Mouse (Mus musculus): ENCODE measurements at regions not wholly inside any gene's neighbourhood (a gene's known extent, or its start where the extent isn't known, plus 50 kb on each side); places are given as distances from the start of the nearest gene placed in this dataset.

DNA sequence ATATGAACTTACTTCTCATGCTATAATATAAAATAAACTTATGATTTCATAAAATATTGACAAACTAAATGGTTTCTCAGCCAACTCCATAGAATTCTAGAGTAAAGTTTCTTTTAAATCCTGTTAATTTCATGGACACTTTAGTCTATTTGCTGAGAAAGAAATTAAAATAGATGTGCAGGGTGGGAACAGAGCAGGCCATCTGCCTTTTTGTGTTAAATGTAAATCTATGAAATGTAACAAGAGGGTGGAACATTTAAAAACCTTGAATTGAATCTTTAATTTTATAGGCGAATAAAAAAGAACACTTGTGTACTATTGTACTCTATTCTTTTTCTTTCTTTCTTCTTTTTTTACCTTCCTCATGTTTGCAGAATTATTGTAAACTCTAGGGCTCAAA lies 1050.7 kb downstream of the Tbl1xr1 start:
- DNase-seq (ENCODE audit: low read depth): no peak

DNA sequence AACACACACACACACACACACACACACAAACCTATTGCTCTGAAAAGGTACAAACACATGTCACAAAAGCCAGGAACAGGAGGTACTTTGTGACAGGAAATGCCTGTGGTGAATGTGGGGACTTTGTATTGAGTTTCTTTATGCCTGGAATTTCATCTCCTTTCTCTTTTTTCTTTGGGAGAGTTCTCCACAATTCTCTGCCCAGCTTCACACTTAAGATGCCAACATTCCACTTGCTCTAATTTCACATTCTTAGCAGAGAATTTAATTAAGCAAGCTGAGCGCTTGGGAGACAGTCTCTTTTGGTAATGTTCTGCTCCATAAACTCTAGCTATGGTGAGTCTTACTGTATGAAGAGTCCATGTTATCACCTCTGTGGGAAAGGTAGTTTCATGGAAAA lies 1059.1 kb downstream of the Tbl1xr1 start:
- DNase-seq (ENCODE audit: low read depth): no peak

DNA sequence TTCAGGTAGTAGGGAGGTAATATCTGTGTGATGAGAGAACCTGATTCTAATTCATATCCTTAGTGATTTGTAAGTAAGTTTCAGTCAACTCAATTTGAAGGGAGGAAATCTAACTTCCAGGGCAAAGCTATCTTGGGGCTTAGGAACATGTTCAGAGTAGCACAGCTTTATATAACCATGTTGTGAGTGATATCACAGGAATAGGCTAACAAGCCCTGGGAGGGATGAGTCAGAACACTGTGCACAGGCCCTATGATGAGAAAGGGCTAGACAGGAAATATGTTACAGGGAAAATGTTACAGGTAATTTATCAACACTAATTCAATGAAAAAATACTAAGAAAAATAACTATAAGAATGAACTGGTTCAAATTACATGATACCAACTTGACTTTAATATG lies 1062.5 kb downstream of the Tbl1xr1 start:
- DNase-seq (ENCODE audit: low read depth): no peak

DNA sequence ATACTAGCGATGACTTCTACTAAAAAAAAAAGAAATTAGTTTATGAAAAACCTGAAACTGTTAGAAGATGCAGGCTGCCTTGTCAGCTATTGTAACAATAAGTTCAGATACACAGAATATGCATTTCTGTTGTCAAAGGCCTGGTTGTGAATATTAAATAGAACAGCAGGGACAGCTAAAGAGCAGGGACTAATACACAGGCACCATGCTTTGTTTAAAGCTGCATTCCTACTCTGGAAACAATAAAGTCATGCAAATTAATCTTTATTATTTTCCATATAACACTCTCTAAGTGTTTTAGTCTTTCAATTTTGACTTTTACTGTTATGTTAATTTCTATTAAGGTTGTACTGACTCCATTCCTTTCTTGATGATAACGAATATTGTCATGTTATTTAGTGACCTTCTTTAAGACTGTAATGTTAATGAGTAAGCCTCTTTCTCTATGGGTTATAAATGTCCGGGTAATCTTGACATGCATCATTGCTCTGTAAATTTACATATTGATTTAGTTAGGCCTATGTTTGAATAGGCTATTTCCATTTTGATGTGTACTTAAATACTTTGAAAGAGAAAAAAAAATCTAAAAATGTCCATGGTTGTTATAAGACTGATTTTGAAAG lies 1088.5 kb downstream of the Tbl1xr1 start:
- DNase-seq (ENCODE audit: low read depth): no peak

DNA sequence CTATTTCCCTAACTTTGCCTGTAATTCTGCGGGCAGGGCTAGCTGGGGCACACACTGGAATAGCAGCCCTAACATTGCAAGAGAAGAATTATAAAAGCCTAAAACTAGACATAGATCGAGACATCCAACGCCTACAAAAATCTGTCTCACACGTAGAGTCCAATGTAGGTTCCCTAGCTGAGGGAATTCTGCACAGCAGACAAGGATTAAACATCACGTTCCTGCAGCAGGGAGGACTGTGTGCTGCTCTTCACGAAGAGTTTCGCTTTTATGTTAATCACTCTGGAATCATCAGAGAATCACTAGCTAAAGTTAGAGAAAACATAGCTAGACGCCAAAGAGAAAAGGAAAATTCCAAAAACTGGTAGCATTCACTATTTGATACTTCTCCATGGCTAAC lies 1106.9 kb downstream of the Tbl1xr1 start:
- no peak for DNase-seq (ENCODE audit: low read depth)

DNA sequence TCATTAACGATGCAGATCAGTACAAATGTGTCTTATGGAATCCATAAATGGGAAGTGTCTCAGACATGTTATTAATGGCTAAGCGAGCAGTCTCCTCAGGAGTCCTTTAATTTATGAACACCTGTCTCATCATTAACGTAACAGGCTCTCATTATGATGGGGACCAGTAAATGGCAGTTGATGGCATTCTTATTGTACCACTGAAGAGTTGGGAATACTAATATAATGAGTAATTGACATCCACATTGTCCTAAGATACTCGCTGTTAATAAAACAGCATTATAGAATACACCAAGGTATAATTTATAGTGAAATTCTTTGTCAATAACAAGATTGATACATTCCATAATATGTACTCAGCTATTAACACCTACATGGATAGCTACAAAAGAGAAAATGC lies 1112.0 kb downstream of the Tbl1xr1 start:
- DNase-seq (ENCODE audit: low read depth): no peak

DNA sequence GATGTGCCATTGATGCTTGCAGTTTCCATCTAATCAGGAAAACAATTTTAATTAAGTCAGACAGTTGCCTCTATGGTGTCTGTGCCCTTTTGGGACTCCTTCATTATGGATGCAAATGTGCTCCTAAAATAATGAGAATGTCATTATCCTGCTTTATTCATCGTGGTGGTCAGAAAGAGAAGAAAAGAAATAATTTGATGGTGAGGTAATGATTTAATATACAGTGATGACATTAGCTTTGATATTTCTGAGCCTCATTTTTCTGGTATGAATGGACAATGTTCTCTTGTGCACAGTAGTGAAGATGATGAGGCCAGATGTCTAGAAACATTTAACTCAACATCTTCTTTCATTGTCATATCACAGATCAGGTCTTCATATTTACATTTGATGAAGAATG lies 1123.6 kb downstream of the Tbl1xr1 start:
- DNase-seq (ENCODE audit: low read depth): no peak

DNA sequence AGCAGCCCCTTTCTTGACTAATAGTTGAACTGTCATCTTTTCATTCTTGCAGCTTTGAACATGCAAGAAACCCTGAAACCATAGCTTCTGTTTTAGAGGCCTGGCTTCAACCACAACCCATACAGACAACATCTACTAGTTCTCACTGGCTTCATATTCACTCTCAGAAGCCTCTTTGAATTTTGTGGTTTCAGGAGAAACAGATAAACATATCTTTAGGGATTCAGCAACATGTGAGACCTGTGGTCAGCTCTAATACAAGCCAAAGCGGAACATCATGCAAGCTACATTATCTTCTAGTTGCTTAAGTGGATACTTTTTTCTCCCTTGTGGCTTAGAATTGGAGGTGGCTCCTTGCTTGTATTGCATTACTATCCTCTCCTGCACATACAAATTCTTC lies 1138.0 kb downstream of the Tbl1xr1 start:
- DNase-seq (ENCODE audit: low read depth): no peak

DNA sequence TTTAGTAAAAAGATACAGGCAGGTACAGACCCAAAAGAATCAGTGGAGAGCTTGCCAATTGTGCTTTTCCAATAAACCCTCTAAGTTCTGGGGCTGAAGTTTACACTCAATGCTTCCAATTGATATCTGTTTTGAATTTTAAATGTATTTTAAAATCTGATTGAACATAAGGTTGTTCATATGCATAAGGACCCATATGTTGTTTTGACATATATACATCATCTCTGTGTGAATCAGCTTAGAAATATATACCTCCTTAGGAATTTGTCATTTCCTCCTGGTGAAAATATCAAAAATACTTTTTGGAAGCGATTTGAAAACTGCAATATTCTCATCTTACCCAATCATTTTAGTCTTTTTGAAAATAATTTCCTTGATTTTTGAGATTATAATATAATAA lies 1140.3 kb downstream of the Tbl1xr1 start:
- DNase-seq (ENCODE audit: low read depth): no peak

DNA sequence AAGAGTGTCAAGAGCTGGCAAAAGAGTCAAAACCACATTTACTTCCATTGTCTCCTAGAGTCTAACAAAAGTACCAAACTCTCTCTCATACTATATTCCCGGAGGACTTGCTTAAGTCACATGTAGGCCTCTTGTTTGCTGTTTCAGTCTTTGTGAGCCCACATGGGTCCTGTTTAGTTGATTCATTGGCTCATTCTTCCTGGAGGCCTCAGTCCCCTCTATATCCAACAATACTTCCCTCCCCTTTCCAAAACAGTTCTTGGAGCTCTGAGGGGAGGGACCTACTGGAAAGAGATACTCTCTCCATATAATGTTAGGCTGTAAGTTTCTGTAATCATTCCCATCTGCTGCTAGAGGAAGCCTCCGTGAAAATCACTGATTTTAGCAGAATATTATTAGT lies 1171.8 kb downstream of the Tbl1xr1 start:
- DNase-seq (ENCODE audit: low read depth): no peak

DNA sequence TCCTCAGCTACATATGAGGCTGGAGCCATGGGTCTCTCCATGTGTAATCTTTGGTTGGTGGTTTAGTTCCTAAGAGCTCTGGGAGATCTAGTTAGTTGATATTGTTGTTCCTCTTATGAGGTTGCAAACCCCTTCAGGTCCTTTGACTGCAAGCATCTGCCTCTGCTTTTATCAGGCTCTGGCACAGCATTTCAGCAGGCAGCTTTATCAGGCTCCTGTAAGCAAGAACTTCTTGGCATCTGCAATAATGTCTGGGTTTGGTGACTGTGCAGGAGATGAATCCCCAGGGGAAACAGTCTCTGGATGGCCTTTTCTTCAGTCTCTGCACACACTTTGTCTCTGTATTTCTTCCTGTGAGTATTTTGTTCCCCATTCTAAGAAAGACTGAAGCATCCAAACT lies 1175.7 kb downstream of the Tbl1xr1 start:
- no peak for DNase-seq (ENCODE audit: low read depth)

DNA sequence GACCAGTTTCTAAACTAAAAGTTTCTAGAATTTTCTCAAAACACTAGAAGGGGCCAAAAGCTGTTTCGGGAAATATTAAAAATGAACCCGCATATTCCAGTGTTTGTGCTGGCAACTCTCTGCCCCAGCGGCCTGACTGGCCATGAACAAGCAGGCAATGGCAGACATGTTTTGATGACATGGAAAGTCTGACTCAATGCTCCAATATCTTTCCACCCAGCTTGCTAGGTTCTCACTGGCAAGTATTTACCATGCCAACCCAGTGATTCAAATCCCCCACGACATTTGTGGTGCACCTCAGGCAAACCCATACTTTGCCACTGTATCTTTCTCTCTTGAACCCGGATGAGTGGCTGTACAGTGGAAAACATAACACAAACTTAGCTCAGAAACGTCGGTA lies 1222.4 kb downstream of the Tbl1xr1 start:
- DNase-seq (ENCODE audit: low read depth): no peak

DNA sequence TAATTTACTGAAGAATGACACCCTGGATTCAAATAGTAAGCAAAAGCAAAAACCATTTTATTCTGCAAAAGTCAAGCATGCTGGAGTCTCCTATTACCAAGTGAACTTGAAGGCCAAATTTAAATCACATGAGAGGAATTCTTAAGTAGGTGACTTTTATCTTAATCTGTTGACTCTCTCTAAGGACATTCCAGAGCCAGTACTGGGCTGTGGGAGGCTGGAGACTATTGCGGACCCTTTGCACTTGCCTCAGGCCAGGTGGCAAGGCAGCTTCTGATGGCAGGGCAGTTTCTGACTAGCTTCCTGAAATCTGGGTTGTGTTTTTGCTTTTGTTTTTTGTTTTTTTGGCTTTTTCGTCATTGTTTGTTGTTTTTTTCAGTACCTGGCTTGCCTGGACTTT lies 1257.8 kb downstream of the Tbl1xr1 start:
- no peak for DNase-seq (ENCODE audit: low read depth)

DNA sequence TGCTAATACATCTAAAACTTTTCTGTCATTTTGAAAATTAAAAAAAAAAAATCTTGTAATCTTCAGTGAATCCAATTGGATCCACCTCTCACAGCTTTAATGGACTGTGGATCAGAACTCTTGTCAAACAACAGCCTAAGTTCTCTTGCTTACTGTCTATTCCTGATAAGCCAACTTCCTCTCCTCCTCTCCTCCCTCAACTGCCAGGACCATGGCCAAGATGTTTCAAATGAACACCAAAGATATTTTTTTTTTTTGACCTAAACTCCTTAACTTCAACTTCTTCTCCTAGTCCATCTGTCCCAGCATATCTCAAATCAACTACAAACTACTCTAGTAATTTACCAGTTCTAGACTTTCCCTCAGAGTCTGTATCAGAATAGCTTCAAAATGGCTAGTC lies 1258.5 kb downstream of the Tbl1xr1 start:
- no peak for DNase-seq (ENCODE audit: low read depth)

DNA sequence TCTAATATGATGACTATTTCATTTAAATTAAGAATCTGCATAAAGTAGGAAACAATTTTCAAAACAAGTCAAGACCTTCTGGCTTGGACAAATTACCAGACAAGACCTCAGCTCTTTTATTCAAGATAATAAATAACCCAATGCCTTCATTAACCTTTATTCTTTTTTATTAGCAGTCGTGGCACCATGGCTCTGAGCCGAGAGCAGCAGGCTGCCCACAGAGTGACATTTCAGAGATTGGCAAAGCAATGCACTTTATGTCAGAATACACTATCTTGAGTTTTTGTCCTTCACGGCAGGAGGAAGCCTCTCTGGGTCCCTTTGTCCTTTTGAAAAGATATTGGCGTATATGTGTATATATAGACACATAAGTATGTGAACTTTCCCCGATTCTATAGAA lies 1297.9 kb downstream of the Tbl1xr1 start:
- DNase-seq (ENCODE audit: low read depth): no peak

DNA sequence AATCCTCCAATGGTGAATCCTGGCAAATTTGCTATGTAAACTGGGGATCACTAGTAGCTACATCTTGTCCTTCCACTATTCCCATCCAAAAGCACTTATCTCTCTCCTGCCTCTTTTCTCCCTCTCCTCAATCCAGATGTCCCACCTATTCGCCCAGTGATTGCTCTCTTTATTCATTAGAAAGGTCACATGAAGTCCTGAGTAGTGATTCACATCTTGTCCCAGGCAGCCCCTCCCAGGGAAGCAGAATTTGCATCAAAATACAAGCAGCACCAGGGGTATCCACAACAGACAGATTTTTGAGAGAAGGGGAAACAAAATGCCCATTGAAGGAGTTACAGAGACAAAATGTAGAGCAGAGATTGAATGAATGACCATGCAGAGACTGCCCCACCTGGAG lies 1328.4 kb downstream of the Tbl1xr1 start:
- no peak for DNase-seq (ENCODE audit: low read depth)

DNA sequence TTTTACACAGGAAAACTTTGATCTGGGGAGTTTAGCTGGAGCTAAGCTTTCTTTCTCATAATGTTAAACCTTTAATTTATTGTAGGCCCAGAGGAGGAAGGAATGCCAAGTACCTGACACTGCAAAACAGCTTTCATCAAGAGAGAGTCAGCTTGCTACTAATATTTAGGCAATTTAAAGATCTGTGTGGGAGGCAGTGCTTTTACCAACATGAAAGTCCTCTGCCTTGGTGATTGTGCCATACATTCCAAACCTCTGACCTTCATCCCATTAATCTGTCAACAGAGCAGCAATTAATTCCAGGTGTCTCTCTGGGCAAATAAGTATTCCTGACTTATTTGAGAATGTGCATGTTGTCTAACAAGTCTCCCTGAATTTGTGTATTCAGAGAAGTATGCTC lies 1333.0 kb downstream of the Tbl1xr1 start:
- no peak for DNase-seq (ENCODE audit: low read depth)

DNA sequence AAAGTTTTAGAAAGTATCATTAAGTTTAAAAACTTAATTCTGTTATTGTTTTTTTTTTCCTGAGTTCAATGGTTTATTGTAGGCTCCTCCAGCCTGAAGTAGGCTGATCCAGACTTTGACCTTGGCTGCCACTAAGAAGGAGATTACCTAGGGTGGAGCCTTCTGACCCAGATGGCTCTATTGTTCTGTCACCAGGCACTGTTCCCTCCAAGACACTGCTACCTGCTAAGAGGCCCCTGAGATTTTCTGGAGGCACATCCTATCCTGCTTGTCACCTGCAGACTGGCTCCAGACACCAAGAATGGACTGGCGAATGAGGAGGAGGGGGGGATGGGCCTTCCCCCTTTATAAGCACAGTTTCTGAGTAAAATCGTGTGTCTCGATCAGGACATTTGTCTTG lies 1350.5 kb downstream of the Tbl1xr1 start:
- DNase-seq (ENCODE audit: low read depth): no peak

DNA sequence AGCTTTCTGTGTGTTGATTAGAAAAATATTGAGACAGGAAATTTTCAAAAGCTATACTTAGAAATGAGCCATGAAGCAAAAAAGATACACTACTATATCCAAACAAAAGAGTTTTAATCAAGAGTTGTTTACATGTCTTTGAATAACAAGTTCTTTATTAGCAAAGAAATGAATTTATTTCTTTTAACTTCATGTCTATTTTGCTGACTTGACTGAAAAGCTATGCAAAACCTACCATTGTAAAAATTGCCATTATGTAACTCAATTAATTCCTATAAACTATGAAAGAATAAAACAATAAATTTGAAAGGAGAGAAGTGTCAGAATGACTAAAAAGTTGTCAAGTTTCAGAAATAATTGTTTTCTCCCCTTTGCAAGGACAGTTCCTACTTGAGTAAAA lies 1358.6 kb downstream of the Tbl1xr1 start:
- no peak for DNase-seq (ENCODE audit: low read depth)

DNA sequence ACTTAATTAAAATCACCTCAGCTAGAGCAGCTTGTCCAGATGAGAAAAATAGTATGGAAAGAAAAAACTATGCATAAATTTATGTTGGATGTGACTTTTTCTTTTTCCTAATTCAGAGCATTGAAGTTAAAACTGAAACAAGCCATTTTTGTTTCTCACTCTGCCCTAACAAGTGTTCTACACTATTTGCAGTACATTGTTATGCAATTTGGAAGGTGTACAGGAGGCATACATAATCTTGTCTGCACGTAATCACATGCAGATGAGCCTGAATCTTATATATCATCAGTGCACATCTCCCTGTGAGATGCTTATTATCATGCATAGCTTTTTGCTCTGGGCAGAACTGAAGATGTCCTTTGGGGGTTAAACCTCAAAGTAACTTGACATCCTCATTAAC lies 1381.3 kb downstream of the Tbl1xr1 start:
- DNase-seq (ENCODE audit: low read depth): no peak

DNA sequence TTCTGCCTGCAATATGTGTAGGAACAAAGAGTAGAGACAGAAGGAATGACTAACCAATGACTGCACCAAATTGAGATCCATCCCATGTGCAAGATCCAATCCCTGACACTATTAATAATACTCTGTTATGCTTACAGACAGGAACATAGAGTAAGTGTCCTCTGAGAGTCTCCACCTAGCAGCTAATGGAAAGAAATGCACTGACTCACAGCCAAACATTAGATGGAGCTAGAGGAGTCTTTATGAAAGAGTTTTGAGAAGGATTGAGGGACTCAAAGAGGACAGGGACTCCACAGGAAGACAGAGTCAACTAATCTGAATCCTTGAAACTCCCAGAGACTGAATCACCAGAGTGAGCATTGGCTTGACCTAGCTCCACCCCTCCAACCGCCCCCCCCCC lies 1423.4 kb downstream of the Tbl1xr1 start:
- no peak for DNase-seq (ENCODE audit: low read depth)

DNA sequence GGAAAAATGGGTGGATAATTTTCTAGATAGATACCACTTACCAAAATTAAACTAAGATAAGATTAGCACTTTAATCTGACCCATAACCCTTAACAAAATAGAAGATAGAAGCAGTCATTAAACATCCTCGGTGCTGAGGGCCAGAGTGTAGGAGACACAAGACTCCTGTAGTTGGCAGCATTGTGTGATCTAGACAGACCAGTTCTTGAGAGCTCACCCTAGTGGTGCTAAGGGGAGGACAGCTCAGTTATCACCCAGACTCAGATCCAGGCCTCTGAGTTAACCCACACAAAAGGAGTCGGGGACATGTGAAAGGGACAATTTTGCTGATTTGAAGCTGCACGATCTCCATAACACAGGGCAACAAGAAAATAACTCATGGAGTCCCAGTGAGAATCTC lies 1471.1 kb downstream of the Tbl1xr1 start:
- peak; percentile 0 for DNase-seq (ENCODE audit: low read depth)

DNA sequence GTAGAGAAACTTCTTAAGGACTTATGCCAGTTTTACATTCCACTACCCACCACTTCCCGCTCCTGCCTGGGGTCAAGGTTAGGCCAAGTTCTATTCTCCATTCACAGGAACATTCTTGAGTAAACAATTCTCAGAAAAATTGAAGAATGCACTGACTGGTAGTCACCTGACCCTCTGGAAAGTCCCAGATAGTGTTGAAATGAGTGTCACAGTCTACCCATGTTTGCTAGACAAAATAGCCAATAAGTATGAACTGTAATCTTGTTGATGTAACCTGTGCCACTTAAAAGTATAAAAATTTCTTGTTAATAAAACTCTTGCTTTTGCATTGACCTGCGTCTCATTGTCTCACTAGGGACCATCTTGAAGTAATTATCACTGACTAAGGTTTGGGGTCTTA lies 1487.9 kb downstream of the Tbl1xr1 start:
- no peak for DNase-seq (ENCODE audit: low read depth)

DNA sequence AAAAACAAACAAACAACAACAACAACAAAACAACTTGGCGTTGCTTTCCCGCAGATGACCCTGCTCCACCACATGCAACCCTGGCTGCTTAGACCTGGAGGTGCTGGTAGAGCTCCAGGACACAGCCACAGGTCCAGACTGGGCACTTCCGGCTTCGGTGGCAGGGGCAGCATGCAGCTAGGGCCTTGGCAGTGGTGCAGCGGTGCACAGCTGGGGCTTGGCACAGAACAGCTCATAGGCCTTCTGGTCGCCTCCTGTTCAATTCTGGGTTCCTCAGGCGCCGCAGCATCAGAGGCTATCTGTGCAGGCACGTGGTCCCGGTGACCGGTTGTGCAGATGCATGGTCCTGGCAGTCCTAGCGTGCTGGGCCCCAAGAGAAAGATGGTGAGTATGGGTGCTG lies 1492.4 kb downstream of the Tbl1xr1 start:
- no peak for DNase-seq (ENCODE audit: low read depth)
